Mouse (Mus musculus) spleen, postnatal 4 days (tissue): ENCODE results near the gene Vgll3.

Experiments
- DNase-seq, 2 experiments: peaks; one replicate each; pipeline ENCODE4 v3.0.0; 2022; ENCODE audit warnings: low spot score in 2 of 2

The Vgll3 gene

GRCm38 (mm10) chr16:65814918-65815881 is at the start of gene Vgll3:
Gene Vgll3 (plus strand): TSS chr16:65815257.
- DNase-seq = no peak

DNA sequence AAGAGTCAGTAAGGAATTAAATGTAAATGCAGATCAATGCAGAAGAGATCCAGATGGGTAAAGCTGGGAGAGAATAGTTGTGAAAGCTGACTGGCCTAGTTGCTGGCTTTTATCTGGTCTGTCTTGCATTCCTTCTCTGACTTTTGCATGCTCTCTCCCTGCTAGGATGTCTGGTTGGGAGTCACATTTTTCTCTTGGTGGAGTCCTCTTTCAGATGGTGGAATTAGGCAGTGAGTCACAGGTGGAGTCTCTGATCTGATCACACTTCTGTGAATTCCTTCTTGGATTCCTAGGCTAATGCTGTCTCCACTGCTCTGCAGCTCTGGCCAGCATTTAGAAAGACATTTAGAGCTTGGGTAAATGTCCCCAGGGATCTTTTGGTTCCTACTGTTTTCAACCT is 49.1 kb upstream of the Vgll3 start:
- DNase-seq = no peak

- no peak for DNase-seq
Measured at GRCm38 (mm10) chr16:65785959-65786358, 29.1 kb upstream of the Vgll3 start.

- DNase-seq = no peak
Measured at GRCm38 (mm10) chr16:65816059-65816458, 1.0 kb downstream of the Vgll3 start.

DNA sequence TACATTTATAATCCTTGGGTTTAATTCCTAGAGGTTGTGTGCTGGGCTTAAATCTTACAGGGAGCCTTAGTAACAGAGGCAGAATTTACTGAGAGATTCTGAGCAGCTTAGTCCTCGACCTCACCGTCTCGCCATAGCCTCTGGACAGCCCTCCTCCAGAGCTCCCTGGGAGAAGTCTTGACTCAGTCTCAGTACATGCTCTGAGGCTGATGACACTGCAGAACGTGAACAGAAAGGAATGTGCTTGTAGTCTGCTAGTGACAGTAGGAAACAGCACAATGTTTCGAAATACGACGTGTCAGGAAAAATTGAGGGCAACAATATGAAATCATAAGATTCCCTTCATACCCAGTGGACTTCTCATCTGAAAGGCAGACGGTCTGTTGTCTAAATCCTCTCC is 3.7 kb downstream of the Vgll3 start:
- DNase-seq = no peak

DNA sequence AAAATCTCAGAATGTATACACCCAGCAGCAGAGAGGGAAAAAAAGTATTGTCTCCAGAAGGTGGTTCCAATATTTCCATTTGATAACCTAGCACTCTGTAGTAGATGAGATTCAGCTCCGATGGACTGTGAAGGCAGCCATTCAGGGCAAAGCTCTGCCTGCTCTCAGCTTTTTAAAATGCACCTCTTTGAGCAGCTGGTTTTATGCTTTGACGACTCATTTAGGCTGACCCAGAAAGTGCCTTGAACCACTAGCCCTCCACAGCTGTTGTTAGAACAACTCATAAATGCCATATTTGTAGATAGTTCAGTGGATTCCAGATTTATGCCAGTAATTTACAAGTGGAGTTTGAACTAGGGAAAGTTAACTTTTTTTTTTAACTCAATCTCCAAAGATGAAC is 5.7 kb downstream of the Vgll3 start:
- no peak for DNase-seq

- no peak for DNase-seq
Measured at GRCm38 (mm10) chr16:65823721-65824120, 8.7 kb downstream of the Vgll3 start.

DNA sequence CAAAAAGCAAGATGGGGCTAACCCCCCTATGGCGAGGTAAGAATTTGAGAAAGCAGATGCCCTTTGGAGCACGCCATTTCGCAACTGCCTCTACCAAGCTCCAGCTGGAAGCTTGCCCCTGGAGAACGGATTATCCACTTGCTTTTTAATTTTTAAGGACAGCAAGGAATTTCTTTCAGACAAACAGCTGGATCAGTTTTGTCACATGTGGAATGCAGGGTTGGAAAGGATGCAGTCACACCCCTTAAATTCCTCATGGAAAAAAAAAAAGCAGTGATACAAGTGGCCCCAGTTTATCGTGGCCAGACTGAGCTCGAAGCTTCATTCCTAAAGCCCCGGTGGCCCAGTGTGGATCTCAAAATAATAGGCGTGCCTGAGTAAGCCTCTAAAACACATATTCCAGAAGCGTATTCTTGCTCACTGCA is 13.1 kb downstream of the Vgll3 start:
- DNase-seq = no peak

GRCm38 (mm10) chr16:65829096-65829495 is 14.0 kb downstream of the Vgll3 start:
- no peak for DNase-seq

DNA sequence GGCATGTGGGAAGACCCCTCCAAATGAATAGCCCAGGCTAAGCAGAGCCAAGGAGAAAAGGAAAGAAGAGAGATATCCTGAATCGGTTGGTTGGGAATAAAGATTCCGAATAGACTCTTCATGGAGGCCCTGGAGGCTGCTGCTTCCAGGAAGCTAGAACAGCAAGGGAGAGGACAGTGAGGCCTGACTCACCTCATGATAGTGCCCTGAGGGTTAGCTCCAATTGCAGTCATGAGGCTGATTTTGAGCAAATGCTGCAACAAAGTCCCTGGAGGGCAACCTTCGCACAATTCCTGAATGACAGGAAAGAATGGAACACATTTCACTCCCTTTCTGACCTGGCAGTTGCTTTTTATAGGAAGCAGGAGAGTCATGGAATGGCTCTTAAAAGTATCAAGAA is 19.7 kb downstream of the Vgll3 start:
- no peak for DNase-seq

- no peak for DNase-seq
Measured at GRCm38 (mm10) chr16:65850126-65850525, 35.1 kb downstream of the Vgll3 start.

- DNase-seq = no peak
Measured at GRCm38 (mm10) chr16:65864471-65864870, 49.4 kb downstream of the Vgll3 start.

GRCm38 (mm10) chr16:65867927-65868326 is 52.9 kb downstream of the Vgll3 start:
- no peak for DNase-seq

- DNase-seq = no peak
Measured at GRCm38 (mm10) chr16:65868933-65869332, 53.9 kb downstream of the Vgll3 start.

GRCm38 (mm10) chr16:65888940-65889339 is 73.9 kb downstream of the Vgll3 start:
- DNase-seq = no peak
